Mouse (Mus musculus): Measurements from ENCODE around the gene Gm3409. TPM values are rescaled to one million over a fixed set of nuclear protein-coding genes. Genes with fewer than 3 reads are reported as not detected.

The Gm3409 gene
- polyA plus RNA-seq, 1 experiment from 2014 or later: not detected

Other genes with a start within 250 kb of the Gm3409 start
- 4.8 and 5.1 TPM in 2 replicates for gene Wasf3, start 152.7 kb upstream of the Gm3409 start, polyA plus RNA-seq (2014; fragmentation: Nextera tagmentation; extraction: Ambion mirVana)
- gene Gm6408, start 55.7 kb upstream of the Gm3409 start, polyA plus RNA-seq (2014; fragmentation: Nextera tagmentation; extraction: Ambion mirVana): not detected in 2 replicates
- not detected in 2 replicates for gene Gm6370, start 46.3 kb upstream of the Gm3409 start, polyA plus RNA-seq (2014; fragmentation: Nextera tagmentation; extraction: Ambion mirVana)
- gene 4930449I24Rik, start 35.2 kb upstream of the Gm3409 start, polyA plus RNA-seq (2014; fragmentation: Nextera tagmentation; extraction: Ambion mirVana): not detected in 2 replicates
- not detected in 2 replicates for gene Gm3402, start 23.5 kb upstream of the Gm3409 start, polyA plus RNA-seq (2014; fragmentation: Nextera tagmentation; extraction: Ambion mirVana)
- gene Gm3404, start 11.8 kb upstream of the Gm3409 start, polyA plus RNA-seq (2014; fragmentation: Nextera tagmentation; extraction: Ambion mirVana): not detected in 2 replicates
- not detected in 2 replicates for gene Gm3415, start 18.5 kb downstream of the Gm3409 start, polyA plus RNA-seq (2014; fragmentation: Nextera tagmentation; extraction: Ambion mirVana)
- 0.27 and 0.92 TPM in 2 replicates for gene Gpr12, start 47.6 kb downstream of the Gm3409 start, polyA plus RNA-seq (2014; fragmentation: Nextera tagmentation; extraction: Ambion mirVana)